Comparison of ENCODE assay signal across 8 mouse cellular contexts in the genomic region with DNA sequence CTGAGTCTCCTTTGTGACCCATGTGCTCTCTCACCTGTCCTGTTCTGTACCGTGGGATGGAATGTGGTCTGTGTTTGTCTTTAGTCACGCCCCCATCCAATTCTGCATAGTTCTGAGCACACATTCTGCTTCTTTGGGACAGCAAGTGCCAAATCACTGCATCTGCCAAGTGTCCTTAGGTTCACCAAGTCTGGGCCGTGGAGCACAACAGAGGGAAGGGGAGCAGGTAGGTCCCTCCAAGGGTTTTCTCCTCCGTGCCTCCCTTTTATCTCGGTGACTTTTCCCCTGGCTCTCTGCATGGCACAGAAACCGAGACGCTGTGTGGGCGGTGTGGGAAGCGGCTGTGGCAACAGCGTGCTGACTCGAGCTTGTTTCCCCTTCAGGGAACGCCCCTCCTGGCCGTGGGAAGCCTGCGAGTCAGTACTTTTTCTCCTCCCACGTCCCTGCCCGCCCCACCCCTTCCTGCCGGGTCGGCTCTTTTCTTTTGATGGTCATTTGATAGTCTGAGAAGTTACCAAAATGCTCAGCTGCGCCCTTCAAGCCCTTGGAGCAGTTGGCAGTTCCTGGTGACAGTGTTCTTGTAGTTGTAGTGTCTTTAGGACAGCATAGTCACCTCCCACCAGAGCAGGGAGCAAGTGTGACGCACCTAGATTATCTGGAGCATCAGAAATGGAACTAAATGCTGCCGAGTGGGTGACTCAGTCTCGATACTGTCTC. TPM values are rescaled to one million over a fixed set of nuclear protein-coding genes. Genes with fewer than 3 reads are reported as not detected.
DNase-seq lines count a peak whose midpoint lies in the region; ATAC-seq lines count a peak whose summit lies in the region.

No protein-coding gene starts in this region.

- DNase-seq in CD4-positive helper T cell, adult 2 months (ENCODE audit: low read depth, low spot score): peak; percentile 94
- peak; percentile 87 for DNase-seq in adrenal gland, postnatal 14 days
- DNase-seq in frontal cortex, postnatal 36 days (ENCODE audit: low spot score in 2 of 2): peak; percentile 49 to 71
- DNase-seq in left cerebral cortex, adult 8-10 months (ENCODE audit: low spot score in 2 of 2): peak; percentile 37 to 59
- peak; percentile 45 for DNase-seq in retina, postnatal 1 day
- DNase-seq in thymus, postnatal 4 days: peak; percentile 79

- no peaks in the 10 kb centered on the region for H3K36me3 ChIP-seq in hindbrain, embryonic 12.5 days

- H3K4me2 ChIP-seq in hindbrain, embryonic 12.5 days (replicated peaks): peak overlapping the region; percentile 40

- H3K9ac ChIP-seq in hindbrain, embryonic 12.5 days: no peak overlapping the region

- H3K9me3 ChIP-seq in hindbrain, embryonic 12.5 days (replicated peaks): no peaks in the 10 kb centered on the region

- no peak for ATAC-seq in hindbrain, embryonic 12.5 days (ENCODE audit: low FRiP score)
- peak; percentile 97 for ATAC-seq in megakaryocyte, adult 5-6 weeks (ENCODE audit: poor library complexity, severe bottlenecking)

- H3K4me1 ChIP-seq in hindbrain, embryonic 12.5 days: peaks cover 11% of the 10 kb centered on the region

- H3K27ac ChIP-seq in hindbrain, embryonic 12.5 days: no peak overlapping the region

- WGBS in hindbrain, embryonic 12.5 days: 18% methylated on average over 22 of the region's 22 CpGs

- H3K4me3 ChIP-seq in hindbrain, embryonic 12.5 days: no peak overlapping the region; the same call in 1 of the 2 replicates

- no peaks in the 10 kb centered on the region for H3K27me3 ChIP-seq in hindbrain, embryonic 12.5 days

RNA-seq across cellular contexts. Expression of a gene that starts 21.0 kb away (rescaled TPM):
- total RNA-seq in adrenal gland, postnatal 14 days (2021): 1.1 and 1.2 TPM in 2 replicates
- 0.73 and 0.75 TPM in 2 replicates for polyA plus RNA-seq in hindbrain, embryonic 12.5 days (2016; fragmentation: Nextera tagmentation; extraction: Ambion mirVana)
- total RNA-seq in left cerebral cortex, adult 8-10 months (2022): 10 to 100 TPM in 3 of 4 experiments, 1 to 10 TPM in 1; 8.6 to 11.3 (median 10.5) TPM
- 0.22 and 0.52 TPM in 2 replicates for total RNA-seq in megakaryocyte, adult 5-6 weeks (2015)
- 0.37 and 0.57 TPM in 2 replicates for total RNA-seq in megakaryocyte, adult 5-6 weeks (2017)

RNA-seq across cellular contexts. Expression of a gene that starts 58.0 kb away (rescaled TPM):
- total RNA-seq in adrenal gland, postnatal 14 days (2021): 13.7 and 17.3 TPM in 2 replicates
- polyA plus RNA-seq in hindbrain, embryonic 12.5 days (2016; fragmentation: Nextera tagmentation; extraction: Ambion mirVana): 17.0 and 18.0 TPM in 2 replicates
- 1 to 10 TPM; 7.1 to 8.8 (median 8.1) TPM for total RNA-seq in left cerebral cortex, adult 8-10 months (2022)
- 7.7 and 9.6 TPM in 2 replicates for total RNA-seq in megakaryocyte, adult 5-6 weeks (2015)
- 7.9 and 9.2 TPM in 2 replicates for total RNA-seq in megakaryocyte, adult 5-6 weeks (2017)
